24 mouse cellular contexts compared by ENCODE assay signal in genomic region chr1:19221601-19222000, GRCm38 (mm10). TPM values are rescaled to one million over a fixed set of nuclear protein-coding genes. Genes with fewer than 3 reads are reported as not detected.
DNase-seq lines count a peak whose midpoint lies in the region; ATAC-seq lines count a peak whose summit lies in the region.
"Had no signal": no experiment of that assay in that cellular context is flagged by ENCODE, and none has a peak within 500 bp of the region (broad histone marks: within the 10 kb centered on the region; RNA-seq: fewer than 3 reads in every experiment).

No protein-coding gene starts in this region.

- no peaks in the 10 kb centered on the region for H3K9me3 ChIP-seq in hindbrain, embryonic 13.5 days
- no peaks in the 10 kb centered on the region for H3K9me3 ChIP-seq in hindbrain, embryonic 10.5 days
- H3K9me3 ChIP-seq in hindbrain, embryonic 15.5 days: no peaks in the 10 kb centered on the region
- no peaks in the 10 kb centered on the region for H3K9me3 ChIP-seq in midbrain, embryonic 15.5 days
- H3K9me3 ChIP-seq: heart, embryonic 15.5 days; kidney, embryonic 15.5 days; liver, embryonic 15.5 days had no signal

- H3K36me3 ChIP-seq in hindbrain, embryonic 13.5 days: no peaks in the 10 kb centered on the region
- H3K36me3 ChIP-seq in hindbrain, embryonic 10.5 days: no peaks in the 10 kb centered on the region
- H3K36me3 ChIP-seq in hindbrain, embryonic 15.5 days: no peaks in the 10 kb centered on the region
- H3K36me3 ChIP-seq in midbrain, embryonic 15.5 days (replicated peaks): no peaks in the 10 kb centered on the region
- H3K36me3 ChIP-seq: heart, embryonic 15.5 days; kidney, embryonic 15.5 days; liver, embryonic 15.5 days had no signal

- 1% methylated on average over 7 of the region's 7 CpGs for WGBS in hindbrain, embryonic 13.5 days
- 1% methylated on average over 7 of the region's 7 CpGs for WGBS in hindbrain, embryonic 10.5 days
- WGBS in hindbrain, embryonic 15.5 days: 2% methylated on average over 7 of the region's 7 CpGs
- under 1% methylated on average over 7 of the region's 7 CpGs for WGBS in midbrain, embryonic 15.5 days

- H3K27me3 ChIP-seq in hindbrain, embryonic 13.5 days: peaks cover 96% of the 10 kb centered on the region
- H3K27me3 ChIP-seq in hindbrain, embryonic 10.5 days (ENCODE audit: insufficient read depth, poor library complexity, severe bottlenecking): peaks cover 100% of the 10 kb centered on the region
- H3K27me3 ChIP-seq in hindbrain, embryonic 15.5 days: peaks cover 87% of the 10 kb centered on the region
- H3K27me3 ChIP-seq in midbrain, embryonic 15.5 days (replicated peaks): peaks cover 93% of the 10 kb centered on the region

- peak; percentile 40 for DNase-seq in embryo, embryonic 10.5 days (ENCODE audit: low spot score)
- DNase-seq in embryo, embryonic 10 days (ENCODE audit: low spot score): no peak
- DNase-seq in hindbrain, embryonic 10.5 days (ENCODE audit: low spot score): no peak
- DNase-seq in left cerebral cortex, adult 18-20 months (ENCODE audit: low spot score in 2 of 2): no peak
- no peak for DNase-seq in frontal cortex, postnatal 25 days (ENCODE audit: low spot score in 2 of 2)
- DNase-seq: adrenal gland, adult 8-10 months; cerebellum, adult 9-11 months; gastrocnemius, postnatal 14 days; heart, adult 2 months; heart, postnatal 4 days; kidney, postnatal 4 days; layer of hippocampus, adult 9-11 months; right cerebral cortex, postnatal 14 days; spleen, adult 18-20 months had no signal

- peak overlapping the region; percentile 31 for H3K4me2 ChIP-seq in hindbrain, embryonic 13.5 days
- peak overlapping the region; percentile 9; the same call in 1 of the 2 replicates for H3K4me2 ChIP-seq in hindbrain, embryonic 15.5 days
- peak overlapping the region; percentile 41 for H3K4me2 ChIP-seq in midbrain, embryonic 15.5 days
- H3K4me2 ChIP-seq: heart, embryonic 15.5 days; kidney, embryonic 15.5 days; liver, embryonic 15.5 days had no signal

- peaks cover 12% of the 10 kb centered on the region; the same call in 1 of the 2 replicates for H3K4me1 ChIP-seq in hindbrain, embryonic 13.5 days (replicated peaks)
- H3K4me1 ChIP-seq in hindbrain, embryonic 10.5 days (replicated peaks): no peaks in the 10 kb centered on the region; the same call in 1 of the 2 replicates
- H3K4me1 ChIP-seq in hindbrain, embryonic 15.5 days (replicated peaks): no peaks in the 10 kb centered on the region
- H3K4me1 ChIP-seq in midbrain, embryonic 15.5 days: no peaks in the 10 kb centered on the region
- H3K4me1 ChIP-seq: heart, embryonic 15.5 days; kidney, embryonic 15.5 days; liver, embryonic 15.5 days had no signal

- ATAC-seq in hindbrain, embryonic 13.5 days (ENCODE audit: low FRiP score): no peak
- ATAC-seq in hindbrain, embryonic 15.5 days (ENCODE audit: low FRiP score, low read depth): no peak
- no peak for ATAC-seq in midbrain, embryonic 15.5 days (replicated peaks)
- ATAC-seq: forebrain, embryonic 14.5 days; intestine, embryonic 16.5 days had no signal

- H3K4me3 ChIP-seq in hindbrain, embryonic 13.5 days: 0 out of 2 replicates have a peak overlapping the region, but pooled peaks have one; percentile 5
- H3K4me3 ChIP-seq in hindbrain, embryonic 10.5 days: no peak overlapping the region
- H3K4me3 ChIP-seq in hindbrain, embryonic 15.5 days: no peak overlapping the region
- H3K4me3 ChIP-seq in midbrain, embryonic 15.5 days: peak overlapping the region; percentile 20; the same call in 1 of the 2 replicates
- H3K4me3 ChIP-seq: heart, adult 2 months; heart, embryonic 15.5 days; kidney, embryonic 15.5 days; liver, embryonic 15.5 days had no signal

- H3K9ac ChIP-seq in hindbrain, embryonic 13.5 days: no peak overlapping the region
- H3K9ac ChIP-seq in hindbrain, embryonic 15.5 days: no peak overlapping the region
- 0 out of 2 replicates have a peak overlapping the region, but pooled peaks have one; percentile 17 for H3K9ac ChIP-seq in midbrain, embryonic 15.5 days
- H3K9ac ChIP-seq: heart, embryonic 15.5 days; kidney, embryonic 15.5 days; liver, embryonic 15.5 days had no signal

- no peak overlapping the region for H3K27ac ChIP-seq in hindbrain, embryonic 13.5 days
- H3K27ac ChIP-seq in hindbrain, embryonic 10.5 days: no peak overlapping the region
- H3K27ac ChIP-seq in hindbrain, embryonic 15.5 days (replicated peaks): no peak overlapping the region
- H3K27ac ChIP-seq in midbrain, embryonic 15.5 days: 0 out of 2 replicates have a peak overlapping the region, but pooled peaks have one; percentile 29
- H3K27ac ChIP-seq: heart, adult 2 months; heart, embryonic 15.5 days; kidney, embryonic 15.5 days; liver, embryonic 15.5 days had no signal

RNA-seq across cellular contexts. Expression of gene Tfap2b, which starts 12.9 kb away (rescaled TPM):
- 93.5 and 103 TPM in 2 replicates for polyA plus RNA-seq in hindbrain, embryonic 13.5 days (2015; fragmentation: Nextera tagmentation; extraction: Ambion mirVana)
- 38.6 and 81.5 TPM in 2 replicates for polyA plus RNA-seq in hindbrain, embryonic 10.5 days (2016; fragmentation: Nextera tagmentation; extraction: Ambion mirVana)
- 65.6 and 78.3 TPM in 2 replicates for polyA plus RNA-seq in hindbrain, embryonic 15.5 days (2015; fragmentation: Nextera tagmentation; extraction: Ambion mirVana)
- 239 and 264 TPM in 2 replicates for polyA plus RNA-seq in midbrain, embryonic 15.5 days (2015; fragmentation: Nextera tagmentation; extraction: Ambion mirVana)
- 1 to 10 TPM; 1.3 to 1.6 TPM for total RNA-seq in left cerebral cortex, adult 18-20 months (2021)
- total RNA-seq: gastrocnemius, postnatal 14 days; heart, adult 2 months; heart, postnatal 4 days; megakaryocyte progenitor cell, adult 5-6 weeks; neutrophil, adult 5-6 weeks had no signal

Comparison
In these comparisons a context has a peak if more than half of its experiments do, and no peak if none do; other contexts are left out.
1. H3K4me3 ChIP-seq: peak in hindbrain, embryonic 13.5 days (single experiment) and midbrain, embryonic 15.5 days (single experiment); none in hindbrain, embryonic 10.5 days (single experiment) and hindbrain, embryonic 15.5 days (single experiment).
2. Peak in every context shown above with its lines, with median percentiles within 50 percentile points of each other: H3K4me2 ChIP-seq.